Mouse (Mus musculus): Measurements from ENCODE around the gene 4930402H24Rik. TPM values are rescaled to one million over a fixed set of nuclear protein-coding genes. Genes with fewer than 3 reads are reported as not detected.

Gene 4930402H24Rik
- total RNA-seq, 4 experiments from 2014 or later, result 41.2 to 57.7 (median 51.0) TPM

DNA sequence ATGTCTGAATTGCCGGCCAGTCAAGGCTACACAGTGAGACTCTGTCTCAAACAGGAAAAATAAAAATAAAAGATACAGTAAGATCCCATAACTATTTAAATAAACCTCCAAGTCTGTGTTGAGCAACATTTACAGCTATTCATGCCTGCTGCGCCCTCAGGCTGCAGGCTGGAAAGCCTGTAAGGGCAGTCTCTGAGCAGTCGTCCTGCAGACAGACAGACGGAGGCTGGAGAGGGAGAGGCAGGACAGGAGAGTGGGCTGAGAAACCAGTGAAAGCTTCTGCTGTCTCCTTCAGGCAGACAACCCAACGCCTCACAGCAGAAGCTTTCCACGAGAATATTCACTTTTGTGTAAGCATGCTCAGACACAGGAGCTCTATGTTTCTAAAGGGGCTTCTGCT is 92.5 kb downstream of the 4930402H24Rik start:
- DNase-seq (ENCODE audit: low spot score), result no peak

GRCm38 (mm10) chr2:130812487-130812886 is 93.7 kb downstream of the 4930402H24Rik start:
- DNase-seq (ENCODE audit: low spot score), result no peak

GRCm38 (mm10) chr2:130805146-130805545 is 101.1 kb downstream of the 4930402H24Rik start:
- DNase-seq (ENCODE audit: low spot score), result no peak

DNA sequence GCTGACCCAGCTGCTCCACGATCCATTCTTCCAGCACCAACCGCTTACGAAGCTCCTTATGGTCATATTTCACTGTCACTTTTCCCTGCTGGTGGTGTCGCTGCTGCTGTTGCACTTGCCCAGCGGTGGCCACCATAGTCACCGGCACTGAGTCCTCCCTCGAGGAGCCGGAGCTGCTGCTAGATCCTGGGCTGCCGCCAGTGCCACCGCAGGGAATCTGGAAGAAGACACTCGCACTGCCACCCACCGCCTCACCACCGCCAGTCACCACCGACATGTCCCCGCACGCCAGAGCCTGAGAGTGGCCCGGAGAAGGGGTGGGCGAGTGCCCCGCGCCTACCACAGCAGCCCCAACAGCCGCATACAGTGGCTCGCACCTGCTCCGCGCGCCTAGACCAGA is 102.5 kb downstream of the 4930402H24Rik start:
- DNase-seq (ENCODE audit: low spot score), result no peak

DNA sequence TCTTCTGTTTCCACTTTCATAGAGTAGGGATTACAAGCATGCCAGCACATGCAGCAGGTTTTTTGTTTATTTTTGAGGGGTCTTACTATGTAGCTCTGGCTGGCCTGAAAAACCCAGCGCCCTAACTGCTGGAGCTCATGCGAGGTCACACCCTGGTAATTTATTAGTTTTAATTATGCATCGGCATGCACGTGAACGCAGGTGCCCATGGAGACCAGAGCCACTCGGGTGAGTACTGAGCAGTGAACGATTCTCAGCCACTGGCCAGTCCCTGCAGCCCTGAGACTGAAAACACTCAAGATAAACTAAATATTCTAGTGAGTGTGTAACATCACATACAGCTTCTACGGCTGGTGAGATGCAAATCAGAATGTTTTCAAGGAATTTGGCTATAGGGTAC is 110.5 kb downstream of the 4930402H24Rik start:
- no peak for DNase-seq (ENCODE audit: low spot score)

DNA sequence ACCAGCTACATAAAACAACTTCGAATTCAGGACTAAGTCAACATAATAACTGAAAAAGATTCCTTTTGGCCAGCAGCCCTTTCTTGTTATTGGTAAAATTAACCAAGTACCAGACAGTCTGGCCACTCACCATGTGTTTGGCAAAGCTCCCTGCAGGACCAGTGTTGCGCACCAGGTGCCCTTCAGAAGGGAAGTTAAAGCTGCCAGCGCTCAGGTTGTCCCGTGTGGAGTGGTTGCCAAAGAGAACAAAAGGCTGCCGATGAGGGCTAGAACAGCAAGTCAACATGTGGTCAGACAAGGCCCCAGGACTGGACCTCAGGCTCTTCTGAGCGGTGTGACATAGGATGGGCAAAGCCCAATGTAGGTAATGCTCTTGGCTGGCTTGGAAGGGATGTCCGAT is 114.5 kb downstream of the 4930402H24Rik start:
- no peak for DNase-seq (ENCODE audit: low spot score)

- DNase-seq (ENCODE audit: low spot score), result no peak
Measured at GRCm38 (mm10) chr2:130789642-130790041, 116.6 kb downstream of the 4930402H24Rik start.

DNA sequence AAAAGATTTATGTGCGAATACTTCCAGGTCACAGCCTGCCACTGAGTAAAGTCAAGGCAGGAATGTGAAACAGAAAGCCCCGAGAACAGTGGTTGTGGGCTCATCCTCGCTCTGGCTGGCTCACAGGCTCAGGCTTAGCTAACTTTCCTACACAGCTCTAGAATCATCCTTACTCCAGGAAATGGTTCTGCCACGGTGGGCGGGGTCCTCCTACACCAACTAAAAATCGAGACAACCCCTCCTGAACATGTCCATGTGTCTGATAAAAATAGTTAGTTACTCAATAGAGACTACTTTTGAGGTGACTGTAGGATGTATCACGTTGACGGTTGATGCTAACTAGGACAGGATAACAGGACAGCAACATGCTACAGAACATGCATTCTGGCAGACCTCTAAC is 117.2 kb downstream of the 4930402H24Rik start:
- DNase-seq (ENCODE audit: low spot score), result no peak

DNA sequence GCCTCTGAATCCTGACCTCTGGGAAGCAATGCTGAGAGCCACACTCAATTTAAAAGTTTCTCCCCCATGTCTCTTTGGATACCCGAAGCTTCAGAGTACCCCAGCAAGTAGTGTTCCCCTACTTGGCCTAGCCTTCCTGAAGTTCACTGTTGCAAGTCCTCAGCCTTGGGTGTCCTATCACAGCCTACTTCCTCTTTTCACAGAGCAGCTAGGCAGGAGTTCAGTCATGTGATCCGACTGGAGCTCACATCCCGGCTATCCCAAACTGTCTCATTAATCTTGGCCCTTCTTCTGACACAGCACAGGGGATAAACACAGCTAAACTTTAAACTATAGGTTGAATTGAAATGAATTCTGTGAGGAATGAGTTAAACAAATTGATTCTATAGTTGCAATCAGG is 121.3 kb downstream of the 4930402H24Rik start:
- no peak for DNase-seq (ENCODE audit: low spot score)

DNA sequence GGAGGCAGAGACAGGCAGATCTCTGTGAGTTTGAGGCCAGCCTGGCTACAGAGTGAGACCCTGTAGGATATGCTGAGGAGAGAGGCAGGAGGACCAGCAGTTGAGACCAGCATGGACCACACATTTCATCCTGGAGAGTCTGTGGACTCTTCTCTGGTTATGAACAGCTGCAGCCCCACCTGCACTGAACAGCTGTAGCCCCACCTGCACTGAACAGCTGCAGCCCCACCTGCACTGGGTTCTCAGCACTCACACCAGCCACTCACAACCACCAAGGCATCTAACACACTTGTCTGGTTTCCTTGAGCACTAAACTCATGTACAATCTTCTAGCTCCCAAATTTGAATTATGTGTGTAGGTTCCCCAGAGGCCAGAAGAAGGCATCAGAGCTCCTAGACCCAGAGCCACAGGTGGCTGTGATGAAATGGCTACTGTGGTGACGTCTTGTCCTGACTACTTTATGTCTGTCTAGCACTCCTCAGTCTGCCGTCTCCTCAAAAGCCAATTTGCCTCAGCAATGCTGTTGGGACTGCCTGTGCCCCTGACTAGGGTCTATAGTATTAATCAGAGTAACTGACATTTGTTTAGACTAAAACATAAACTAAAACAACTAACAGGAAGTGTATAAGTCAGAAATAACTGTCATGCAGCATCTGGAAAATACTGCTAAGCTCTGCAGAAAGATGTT is 125.4 kb downstream of the 4930402H24Rik start:
- no peak for DNase-seq (ENCODE audit: low spot score)

DNA sequence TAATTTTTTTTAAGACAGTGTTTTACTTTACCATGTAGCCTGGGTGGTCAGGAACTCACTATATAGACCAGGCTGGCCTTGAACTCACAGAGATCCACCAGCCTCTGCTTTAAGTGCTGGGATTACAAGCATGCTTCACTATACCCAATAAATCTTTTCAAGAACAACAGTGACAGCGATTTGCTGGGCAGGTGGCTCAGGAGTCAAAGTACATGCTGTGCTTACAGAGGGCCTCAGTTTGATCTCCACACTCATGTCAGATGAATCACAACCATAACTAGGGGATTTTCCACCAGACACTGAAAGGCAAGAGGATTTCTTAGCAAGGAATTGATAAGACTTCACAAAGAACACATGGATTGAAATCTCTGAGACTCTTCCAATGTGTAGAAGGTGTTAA is 126.3 kb downstream of the 4930402H24Rik start:
- no peak for DNase-seq (ENCODE audit: low spot score)

DNA sequence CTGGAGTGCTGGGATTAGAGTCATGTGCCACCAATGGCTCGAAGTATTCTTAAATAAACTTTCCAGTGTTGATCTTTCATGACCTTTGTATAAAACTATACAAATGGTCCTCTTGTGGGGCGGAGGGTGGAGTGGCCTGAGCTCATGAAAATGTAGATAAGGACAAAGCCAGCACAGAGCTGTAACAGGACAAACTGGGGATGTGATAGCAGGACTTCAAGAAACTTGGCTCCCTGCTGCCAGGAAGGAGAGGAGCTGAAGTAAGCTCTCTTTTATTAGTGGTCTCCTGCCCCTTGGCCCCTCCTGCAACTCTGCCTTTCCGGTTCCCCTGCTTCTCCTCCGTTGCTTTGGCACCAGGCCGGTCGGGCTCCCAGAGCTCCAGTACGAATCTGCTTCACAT is 129.6 kb downstream of the 4930402H24Rik start:
- no peak for DNase-seq (ENCODE audit: low spot score)

DNA sequence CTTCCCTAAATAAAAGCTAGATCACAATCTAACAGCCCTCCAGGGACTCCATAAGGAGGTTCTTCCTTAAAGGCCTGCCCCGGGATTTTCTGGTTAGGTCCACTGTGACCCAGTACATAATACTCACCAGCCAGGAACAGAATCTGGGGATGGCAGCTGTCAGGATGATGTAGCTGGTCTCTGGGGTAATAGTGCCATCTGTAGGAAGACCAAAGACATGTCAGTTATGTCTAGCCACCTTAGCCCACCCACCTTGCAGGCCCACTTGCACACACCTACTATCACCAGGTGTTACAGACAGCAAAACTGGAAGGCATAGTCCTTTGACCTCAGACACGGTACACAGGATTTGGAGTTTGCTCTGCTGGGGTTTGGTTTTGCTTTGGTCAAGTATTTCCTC is 138.7 kb downstream of the 4930402H24Rik start:
- no peak for DNase-seq (ENCODE audit: low spot score)

- DNase-seq (ENCODE audit: low spot score), result no peak
Measured at GRCm38 (mm10) chr2:130765396-130765795, 140.8 kb downstream of the 4930402H24Rik start.

DNA sequence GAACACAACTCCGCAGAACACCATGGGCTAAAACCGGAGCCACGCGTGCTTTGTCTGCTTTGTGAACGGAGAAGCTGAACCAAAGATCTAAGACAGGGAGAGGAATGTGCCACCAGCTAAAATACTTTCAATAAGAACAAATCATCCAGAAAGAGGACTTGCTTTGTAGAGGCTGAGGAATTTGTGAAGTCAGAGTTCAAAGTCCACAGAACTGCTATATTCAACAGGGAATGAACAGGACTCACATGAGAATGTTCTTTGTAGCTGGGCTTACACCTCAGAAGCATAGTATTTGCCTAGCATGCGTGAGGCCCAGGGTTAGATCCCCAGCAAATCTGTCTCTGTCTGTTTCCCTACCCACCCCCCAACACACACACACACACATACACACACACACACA is 145.3 kb downstream of the 4930402H24Rik start:
- no peak for DNase-seq (ENCODE audit: low spot score)

GRCm38 (mm10) chr2:130755061-130755607 is 151.1 kb downstream of the 4930402H24Rik start:
- DNase-seq (ENCODE audit: low spot score), result no peak

DNA sequence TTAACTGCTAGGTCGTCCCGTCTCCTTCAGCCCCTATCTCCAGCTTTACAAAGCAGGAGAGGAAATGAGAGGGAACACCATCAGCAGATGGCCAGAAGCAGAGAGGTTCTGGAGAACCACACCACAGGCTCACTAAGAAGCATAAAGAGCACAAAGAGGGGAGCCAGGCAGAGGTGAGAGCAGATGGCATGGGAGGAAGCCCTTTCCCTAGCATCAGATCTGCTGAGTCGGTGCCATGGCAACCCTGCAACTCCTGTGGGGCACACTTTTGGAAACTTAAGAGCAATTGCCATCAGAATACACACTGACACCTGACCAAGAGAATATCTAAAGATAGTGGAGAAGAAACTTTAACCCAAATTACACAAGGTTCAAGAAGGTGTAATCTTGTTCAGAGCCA is 151.6 kb downstream of the 4930402H24Rik start:
- no peak for DNase-seq (ENCODE audit: low spot score)

- DNase-seq (ENCODE audit: low spot score), result no peak
Measured at GRCm38 (mm10) chr2:130750449-130750848, 155.8 kb downstream of the 4930402H24Rik start.

- DNase-seq (ENCODE audit: low spot score), result no peak
Measured at GRCm38 (mm10) chr2:130749708-130750107, 156.5 kb downstream of the 4930402H24Rik start.

DNA sequence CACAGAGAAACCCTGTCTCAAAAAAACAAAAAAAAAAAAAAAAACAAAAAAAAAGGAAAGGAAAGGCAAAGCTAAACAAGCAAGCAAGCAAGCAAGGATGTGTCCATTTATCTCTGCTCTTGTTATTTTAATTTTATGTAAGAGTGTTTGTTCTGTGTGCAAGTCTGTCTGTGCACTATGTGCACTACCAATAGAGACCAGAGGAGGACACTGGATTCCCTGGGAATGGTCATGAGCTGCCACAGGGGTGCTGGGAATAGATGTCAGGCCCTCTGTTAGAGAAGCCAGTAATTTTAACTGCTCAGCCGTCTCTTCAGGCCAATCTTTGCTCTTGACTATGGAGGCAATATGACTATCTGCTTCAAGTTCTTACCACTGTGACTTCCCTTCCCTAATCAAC is 162.6 kb downstream of the 4930402H24Rik start:
- DNase-seq (ENCODE audit: low spot score), result no peak

- no peak for DNase-seq (ENCODE audit: low spot score)
Measured at GRCm38 (mm10) chr2:130740096-130740495, 166.1 kb downstream of the 4930402H24Rik start.

DNA sequence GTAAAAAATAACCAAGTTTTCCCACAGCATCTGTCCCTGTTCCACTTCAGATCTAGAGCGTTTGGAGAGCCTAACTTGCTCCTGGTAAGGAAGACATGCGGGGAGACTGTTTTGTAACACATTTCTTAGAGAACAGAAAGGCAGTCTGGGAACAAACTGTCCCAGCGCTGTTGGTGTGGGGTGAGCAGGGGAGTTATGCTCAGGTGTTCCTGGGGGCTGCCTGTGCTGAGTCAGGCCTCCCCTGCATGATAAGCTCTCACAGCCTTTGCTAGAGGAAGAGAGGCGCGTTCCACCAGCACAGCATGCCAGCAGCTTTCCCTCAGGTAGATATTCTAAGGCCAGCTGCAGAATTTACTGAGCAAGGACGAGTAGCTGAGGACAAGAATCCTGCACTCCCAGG is 168.2 kb downstream of the 4930402H24Rik start:
- DNase-seq (ENCODE audit: low spot score), result no peak

DNA sequence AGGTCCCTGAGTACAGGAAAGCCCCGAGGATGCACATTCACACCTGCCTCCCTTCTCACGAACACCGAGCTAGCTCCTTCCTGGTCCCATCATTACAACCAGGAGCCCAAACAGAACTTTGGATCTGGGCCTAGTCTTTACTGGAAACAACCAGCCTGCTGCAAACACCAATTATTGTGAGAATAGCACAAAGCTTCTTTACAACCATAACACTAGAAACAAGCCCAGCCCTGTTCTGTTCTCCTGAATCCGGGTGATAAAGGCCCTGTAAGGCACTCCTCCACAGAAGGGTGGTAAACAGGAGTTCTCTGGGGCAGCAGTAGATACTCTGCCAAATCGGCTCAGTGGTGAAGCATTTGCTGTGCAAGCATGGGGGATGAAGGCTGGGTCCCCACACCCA is 170.9 kb downstream of the 4930402H24Rik start:
- DNase-seq (ENCODE audit: low spot score), result no peak

DNA sequence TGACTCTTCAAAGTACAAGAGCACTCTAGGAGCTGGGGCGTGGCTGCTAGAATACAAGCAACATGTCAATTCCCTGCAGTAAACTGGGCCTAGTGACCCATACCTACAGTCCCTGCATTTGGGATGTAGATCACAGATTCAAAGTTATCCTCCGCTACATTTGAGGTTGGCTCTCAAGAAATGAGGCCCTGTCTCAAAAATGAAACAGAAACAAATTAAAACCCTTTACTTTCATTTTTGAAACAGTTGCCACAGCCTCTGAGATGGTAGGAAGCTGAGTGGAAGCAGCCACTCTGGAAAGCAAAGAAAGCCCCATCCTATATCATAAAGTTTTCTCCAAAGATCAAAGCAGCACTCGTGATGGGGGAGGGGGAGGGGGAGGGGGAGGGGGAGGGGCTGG is 172.8 kb downstream of the 4930402H24Rik start:
- no peak for DNase-seq (ENCODE audit: low spot score)

Data from heart, adult 8-10 months (tissue).